Mouse (Mus musculus) CH12.LX (cell line): ENCODE data around the gene St5.

Source experiments
- BHLHE40 ChIP-seq: IDR thresholded peaks from 2 replicates; pipeline ENCODE4 v1.6.1; 2011; ENCODE audit warnings: mild to moderate bottlenecking, low read depth, low read length, improper control_type of control experiment
- CHD1 ChIP-seq: IDR thresholded peaks from 2 replicates; pipeline ENCODE4 v1.6.1; 2012; ENCODE audit warnings: low read depth, low read length, improper control_type of control experiment, inconsistent platforms
- CTCF ChIP-seq, 2 experiments: IDR thresholded peaks in 1 of 2; conservative IDR thresholded peaks in 1 of 2; 2 replicates each; pipeline ENCODE4 v1.5.1; 2011 to 2012; ENCODE audit warnings: low read depth in 2 of 2, low read length in 2 of 2, improper control_type of control experiment in 1 of 2, inconsistent platforms in 1 of 2, mild to moderate bottlenecking in 1 of 2, moderate library complexity in 1 of 2
- E2F4 ChIP-seq: IDR thresholded peaks from 2 replicates; pipeline ENCODE4 v1.6.1; 2011; ENCODE audit warnings: low read depth, low read length, improper control_type of control experiment; ENCODE audit not compliant: insufficient replicate concordance
- EP300 ChIP-seq: IDR thresholded peaks from 2 replicates; pipeline ENCODE4 v1.6.1; 2011; ENCODE audit warnings: low read length, improper control_type of control experiment
- ETS1 ChIP-seq: conservative IDR thresholded peaks from 2 replicates; pipeline ENCODE4 v1.6.1; 2012; ENCODE audit warnings: low read depth, mild to moderate bottlenecking, inconsistent platforms, low read length, improper control_type of control experiment, moderate library complexity
- HCFC1 ChIP-seq: IDR thresholded peaks from 2 replicates; pipeline ENCODE4 v1.6.1; 2012; ENCODE audit warnings: low read depth, mild to moderate bottlenecking, inconsistent platforms, low read length, improper control_type of control experiment
- MXI1 ChIP-seq: IDR thresholded peaks from 2 replicates; pipeline ENCODE4 v1.6.1; 2011; ENCODE audit warnings: mild to moderate bottlenecking, low read depth, low read length, improper control_type of control experiment
- MYC ChIP-seq: IDR thresholded peaks from 2 replicates; pipeline ENCODE4 v1.6.1; 2011; ENCODE audit warnings: low read depth, mild to moderate bottlenecking, improper control_type of control experiment, low read length
- NELFE ChIP-seq: IDR thresholded peaks from 2 replicates; pipeline ENCODE4 v1.6.1; 2011; ENCODE audit warnings: low read depth, low read length, improper control_type of control experiment
- POLR2A ChIP-seq: IDR thresholded peaks from 2 replicates; pipeline ENCODE4 v1.6.1; 2011; ENCODE audit warnings: low read depth, mild to moderate bottlenecking, improper control_type of control experiment, low read length
- SIN3A ChIP-seq: IDR thresholded peaks from 2 replicates; pipeline ENCODE4 v1.6.1; 2012; ENCODE audit warnings: low read length, improper control_type of control experiment, inconsistent platforms
- TBP ChIP-seq: conservative IDR thresholded peaks from 2 replicates; pipeline ENCODE4 v1.6.1; 2011; ENCODE audit warnings: low read depth, low read length, improper control_type of control experiment

GRCm38 (mm10) chr7:109510799-109511198 is 192.6 kb downstream of the St5 start:
- TF ChIP-seq SIN3A: no peak
- no peak for TF ChIP-seq POLR2A
- TF ChIP-seq MYC: no peak
- TF ChIP-seq TBP: no peak
- no peak for TF ChIP-seq HCFC1
- no peak for TF ChIP-seq NELFE
- no peak for TF ChIP-seq E2F4
- no peak for TF ChIP-seq MXI1
- no peak for TF ChIP-seq BHLHE40
- no peak for TF ChIP-seq CHD1
- TF ChIP-seq CTCF (conservative IDR thresholded peaks at IDR 0.05 in 1 of 2, IDR thresholded peaks at IDR 0.05 in 1 of 2; ENCODE audit: low read depth in 2 of 2, low read length in 2 of 2): no peak
- no peak for TF ChIP-seq EP300
- TF ChIP-seq ETS1: no peak
